Mouse (Mus musculus) layer of hippocampus, adult 2 months (tissue): ENCODE results near the gene Fbxo36. TPM values are rescaled to one million over a fixed set of nuclear protein-coding genes. Genes with fewer than 3 reads are reported as not detected.

Experiments
- DNase-seq, 2 experiments: peaks; one replicate each; pipeline ENCODE4 v3.0.0; 2022; ENCODE audit warnings: low spot score in 2 of 2
- H3K27ac ChIP-seq: fragments of 200-600 bp; 2 replicates; pipeline ENCODE4 v1.8.1; 2022
- H3K4me3 ChIP-seq: fragments of 200-600 bp; 2 replicates; pipeline ENCODE4 v1.8.1; 2022; ENCODE audit warnings: mild to moderate bottlenecking
- CTCF ChIP-seq: fragments of 200-600 bp; conservative IDR thresholded peaks from 2 replicates; pipeline ENCODE4 v1.8.1; 2022; ENCODE audit warnings: antibody characterized with exemption, mild to moderate bottlenecking, moderate library complexity
- total RNA-seq, 2 experiments: library from RNA; stranded (reverse); gene quantifications; 2 replicates each; pipeline ENCODE4 v1.2.3; 2021

The Fbxo36 gene
- total RNA-seq, 2 experiments from 2014 or later, result 2.4 to 3.1 TPM

DNA sequence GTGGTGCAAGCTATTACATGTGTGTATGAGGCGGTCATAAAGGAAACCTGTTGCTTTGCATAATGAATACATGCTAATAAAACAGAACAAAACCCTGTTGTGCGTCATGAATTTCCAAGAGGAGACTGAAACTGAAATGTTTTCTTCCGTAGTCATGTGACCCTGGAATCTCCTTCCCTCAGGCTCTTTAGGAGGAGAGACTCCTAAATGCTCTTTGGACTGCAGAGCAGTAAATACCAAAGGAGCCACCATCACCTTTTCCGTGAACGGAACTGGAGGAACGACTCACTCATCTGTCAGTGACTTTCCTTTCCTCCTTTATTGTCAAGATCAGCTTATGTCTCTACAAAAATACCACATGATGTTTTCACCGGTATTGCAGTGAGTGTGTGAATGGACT is 8.1 kb downstream of the Fbxo36 start:
- no peak for TF ChIP-seq CTCF
- H3K4me3 ChIP-seq, result no peak overlapping the region
- no peak overlapping the region for H3K27ac ChIP-seq
- DNase-seq, result no peak

DNA sequence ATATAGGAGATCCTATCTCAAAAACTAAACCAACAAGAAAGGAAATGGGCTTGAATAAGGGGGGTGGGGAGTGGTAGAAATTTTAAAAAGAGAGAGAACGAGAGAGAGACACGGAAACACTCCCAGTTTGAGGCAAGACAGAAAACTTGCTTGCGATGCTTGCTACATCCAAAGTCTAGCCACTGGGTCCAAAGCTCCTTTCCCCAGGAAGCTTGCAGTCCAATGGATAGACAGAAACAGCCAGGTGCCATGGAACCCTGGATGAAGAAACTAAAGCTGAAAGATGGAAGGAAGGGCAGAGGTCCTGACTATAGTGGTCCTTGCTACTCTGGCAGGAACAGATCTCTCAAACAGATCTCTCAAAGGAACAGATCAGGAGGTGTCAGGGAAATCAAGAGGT is 8.7 kb downstream of the Fbxo36 start:
- no peak overlapping the region for H3K4me3 ChIP-seq
- TF ChIP-seq CTCF, result no peak
- no peak for DNase-seq
- no peak overlapping the region for H3K27ac ChIP-seq

DNA sequence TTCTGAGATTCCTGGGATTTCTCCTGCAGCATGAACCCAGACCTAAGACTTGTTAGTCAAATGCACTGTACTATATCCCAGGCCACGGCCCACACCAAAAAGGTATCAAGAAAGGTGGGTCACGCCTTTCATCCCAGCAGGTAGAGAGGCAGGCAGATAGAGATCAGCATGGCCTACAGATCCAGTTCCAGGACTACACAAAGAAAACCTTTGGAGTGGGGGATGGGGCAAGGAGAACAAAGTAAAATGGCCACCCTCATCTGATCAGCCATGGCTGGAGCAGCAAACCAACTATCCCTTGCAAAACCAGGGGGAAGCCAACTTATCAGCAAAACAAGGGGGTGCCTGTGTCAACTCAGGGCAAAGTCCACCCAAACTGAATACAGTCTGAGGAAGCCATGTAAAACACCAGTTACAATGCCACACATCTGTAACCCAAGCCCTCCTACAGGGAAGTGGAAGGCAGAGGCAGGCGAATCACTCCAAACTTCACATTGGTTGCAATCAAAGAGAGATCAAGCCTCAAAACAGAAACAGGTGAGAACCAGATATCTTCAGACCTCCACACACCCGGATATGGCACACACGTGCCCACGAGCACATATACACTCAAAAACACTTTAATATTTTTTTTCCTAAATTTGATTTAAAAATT is 9.3 kb downstream of the Fbxo36 start:
- TF ChIP-seq CTCF, result no peak
- no peak for DNase-seq
- H3K27ac ChIP-seq, result no peak overlapping the region
- H3K4me3 ChIP-seq, result no peak overlapping the region

DNA sequence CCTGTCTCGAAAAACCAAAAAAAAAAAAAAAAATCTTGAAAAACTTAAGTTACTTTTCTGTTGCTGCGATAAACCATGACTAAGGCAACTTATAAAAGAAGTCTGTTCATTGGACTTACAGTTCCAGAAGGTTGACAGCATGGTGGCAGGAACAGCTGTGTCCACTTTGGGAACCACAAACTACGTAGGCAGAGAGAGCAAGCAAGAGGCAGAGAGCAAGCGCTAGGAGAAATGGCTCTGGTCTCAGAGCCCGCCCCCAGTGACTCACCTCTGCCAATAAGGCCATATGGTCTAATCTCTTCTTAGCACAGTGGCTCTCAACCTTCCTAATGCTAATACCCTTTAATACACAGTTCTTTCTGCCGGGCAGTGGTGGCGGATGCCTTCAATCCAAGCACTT is 10.2 kb downstream of the Fbxo36 start:
- DNase-seq, result no peak
- Histone ChIP-seq H3K27ac (no peak overlapping the region), H3K4me3 (no peak overlapping the region)
- no peak for TF ChIP-seq CTCF

DNA sequence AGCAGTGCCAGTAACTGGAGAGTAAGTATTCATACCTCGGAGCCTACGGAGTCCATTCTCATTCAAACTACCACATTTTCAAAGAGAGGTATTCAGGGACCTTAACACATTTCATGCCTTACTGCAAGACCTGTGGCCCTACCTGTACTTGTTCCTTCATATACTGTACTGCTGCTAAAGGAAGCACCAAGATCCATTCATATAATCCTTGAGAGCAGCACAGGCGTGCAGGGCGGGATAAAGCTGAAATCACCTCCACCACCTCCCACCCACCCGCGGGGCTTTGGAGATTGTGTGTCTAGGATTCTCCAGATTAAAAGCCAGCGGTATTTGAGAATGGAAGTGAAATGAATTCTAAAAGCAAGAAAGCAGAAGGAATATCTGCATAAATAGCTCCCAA is 10.8 kb downstream of the Fbxo36 start:
- Histone ChIP-seq H3K27ac (no peak overlapping the region), H3K4me3 (no peak overlapping the region)
- no peak for TF ChIP-seq CTCF
- DNase-seq, result no peak

DNA sequence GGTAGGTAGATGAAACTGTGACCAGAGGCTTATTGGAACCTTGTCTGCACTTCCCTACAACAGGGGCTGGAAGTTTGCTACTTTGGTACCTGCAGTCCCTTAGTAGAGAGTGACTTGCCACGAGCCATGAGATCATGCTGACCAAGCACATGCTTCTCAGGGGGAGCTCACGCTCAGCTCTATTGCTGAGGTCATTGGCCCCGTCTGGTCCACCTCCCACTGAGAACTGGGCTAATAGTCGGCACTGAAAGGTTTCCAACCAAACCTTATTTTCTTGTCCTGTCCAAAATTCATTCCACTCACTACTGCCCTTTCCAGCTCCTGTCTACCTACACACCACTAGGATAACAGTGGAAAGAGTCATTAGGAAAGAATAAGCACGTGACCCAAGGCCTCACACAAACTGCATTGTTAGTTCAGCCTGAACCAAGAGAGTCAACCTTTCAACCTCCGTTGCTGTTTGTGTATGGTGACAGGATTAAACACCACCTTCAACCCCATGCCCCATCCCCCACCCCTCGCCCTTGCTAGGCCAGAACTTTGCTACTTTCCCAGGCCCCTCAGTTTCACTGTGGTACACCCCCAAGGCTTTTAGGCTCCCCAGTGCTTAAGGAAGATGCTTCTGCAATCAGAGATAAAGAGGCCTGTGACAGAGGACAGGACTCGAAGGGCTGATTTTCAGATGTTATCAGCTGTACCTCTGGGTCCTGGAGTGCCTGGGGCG is 12.0 kb downstream of the Fbxo36 start:
- no peak for TF ChIP-seq CTCF
- DNase-seq, result no peak
- Histone ChIP-seq H3K27ac (no peak overlapping the region), H3K4me3 (no peak overlapping the region)

DNA sequence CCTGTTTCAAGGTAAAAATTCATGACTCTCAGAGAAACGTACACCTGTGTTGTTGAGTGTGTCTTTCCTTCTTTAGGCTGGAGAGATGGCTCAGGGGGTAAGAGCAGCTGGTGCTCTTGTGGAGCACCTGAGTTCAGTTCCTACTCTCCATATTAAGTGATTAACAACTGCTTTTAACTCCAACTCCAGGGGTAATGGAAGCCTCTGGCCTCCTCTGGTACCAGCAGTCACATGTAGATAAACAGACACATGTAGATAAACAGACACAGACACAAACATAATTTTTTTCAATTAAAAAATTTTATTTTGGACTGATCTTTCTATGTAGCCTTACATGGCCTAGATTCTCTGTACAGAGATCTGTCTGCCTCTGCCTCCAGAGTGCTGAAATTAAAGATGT is 14.1 kb downstream of the Fbxo36 start:
- no peak overlapping the region for H3K27ac ChIP-seq
- no peak for TF ChIP-seq CTCF
- H3K4me3 ChIP-seq, result no peak overlapping the region
- DNase-seq, result no peak

DNA sequence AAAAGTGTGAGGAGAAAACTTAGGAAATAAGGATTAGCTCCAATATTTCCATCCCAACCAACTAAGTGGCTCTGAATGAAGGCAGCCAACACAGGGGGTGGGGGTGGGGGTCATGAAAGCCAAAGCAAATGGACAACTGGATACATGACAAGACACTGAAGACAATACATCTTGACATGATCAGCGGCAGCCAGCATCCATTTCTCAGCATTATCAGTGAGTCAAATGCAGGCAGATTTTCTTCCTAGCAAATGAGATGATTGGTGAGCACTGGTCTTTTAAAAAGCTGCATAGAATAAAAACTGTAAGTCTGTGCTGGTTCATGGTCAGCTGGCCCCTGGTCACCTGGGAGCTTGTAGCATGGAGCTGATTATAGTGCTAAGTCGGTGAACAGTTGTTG is 15.3 kb downstream of the Fbxo36 start:
- Histone ChIP-seq H3K27ac (peak overlapping the region; percentile 39; the same call in 1 of the 2 replicates), H3K4me3 (no peak overlapping the region)
- no peak for TF ChIP-seq CTCF
- DNase-seq, result no peak

DNA sequence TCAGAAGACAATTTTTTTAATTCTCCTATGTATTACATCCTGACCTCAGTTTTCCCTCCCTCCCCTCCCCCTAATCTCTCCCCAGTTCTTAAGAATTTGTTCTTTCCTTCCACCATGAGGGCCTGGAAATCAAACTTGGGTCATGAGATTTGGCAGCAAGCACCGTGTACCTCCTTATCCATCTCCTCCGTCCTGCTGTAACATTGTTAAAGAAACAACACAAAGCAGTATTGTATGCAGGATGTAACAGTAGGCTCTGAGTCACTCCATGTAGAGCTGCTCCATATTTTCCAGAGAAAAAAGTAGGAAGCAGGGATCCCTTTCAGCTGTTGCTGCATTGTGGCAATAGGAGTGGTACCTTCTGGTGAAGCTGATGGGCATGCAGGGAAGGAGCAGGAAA is 16.1 kb downstream of the Fbxo36 start:
- no peak for DNase-seq
- H3K27ac ChIP-seq, result peak overlapping the region; percentile 39; the same call in 1 of the 2 replicates
- H3K4me3 ChIP-seq, result no peak overlapping the region
- no peak for TF ChIP-seq CTCF

DNA sequence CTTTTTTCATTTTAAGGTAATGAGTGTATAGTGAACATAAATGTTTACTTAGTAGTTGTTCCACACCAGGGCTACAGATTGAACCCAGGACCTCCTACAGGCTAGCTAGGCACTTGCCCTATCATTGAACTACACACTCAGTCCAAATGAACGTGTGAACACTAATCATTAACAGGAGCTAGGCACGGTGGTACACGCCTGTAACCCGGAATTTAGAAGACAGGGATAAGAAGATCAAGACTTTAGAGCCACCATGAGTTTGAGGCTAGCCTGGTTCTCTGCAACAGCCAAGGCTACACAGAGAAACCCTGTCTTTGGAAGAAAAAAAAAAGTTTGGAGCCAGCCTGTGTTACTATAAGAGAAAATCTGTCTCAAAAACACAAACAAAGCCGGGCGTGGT is 20.0 kb downstream of the Fbxo36 start:
- DNase-seq, result no peak

DNA sequence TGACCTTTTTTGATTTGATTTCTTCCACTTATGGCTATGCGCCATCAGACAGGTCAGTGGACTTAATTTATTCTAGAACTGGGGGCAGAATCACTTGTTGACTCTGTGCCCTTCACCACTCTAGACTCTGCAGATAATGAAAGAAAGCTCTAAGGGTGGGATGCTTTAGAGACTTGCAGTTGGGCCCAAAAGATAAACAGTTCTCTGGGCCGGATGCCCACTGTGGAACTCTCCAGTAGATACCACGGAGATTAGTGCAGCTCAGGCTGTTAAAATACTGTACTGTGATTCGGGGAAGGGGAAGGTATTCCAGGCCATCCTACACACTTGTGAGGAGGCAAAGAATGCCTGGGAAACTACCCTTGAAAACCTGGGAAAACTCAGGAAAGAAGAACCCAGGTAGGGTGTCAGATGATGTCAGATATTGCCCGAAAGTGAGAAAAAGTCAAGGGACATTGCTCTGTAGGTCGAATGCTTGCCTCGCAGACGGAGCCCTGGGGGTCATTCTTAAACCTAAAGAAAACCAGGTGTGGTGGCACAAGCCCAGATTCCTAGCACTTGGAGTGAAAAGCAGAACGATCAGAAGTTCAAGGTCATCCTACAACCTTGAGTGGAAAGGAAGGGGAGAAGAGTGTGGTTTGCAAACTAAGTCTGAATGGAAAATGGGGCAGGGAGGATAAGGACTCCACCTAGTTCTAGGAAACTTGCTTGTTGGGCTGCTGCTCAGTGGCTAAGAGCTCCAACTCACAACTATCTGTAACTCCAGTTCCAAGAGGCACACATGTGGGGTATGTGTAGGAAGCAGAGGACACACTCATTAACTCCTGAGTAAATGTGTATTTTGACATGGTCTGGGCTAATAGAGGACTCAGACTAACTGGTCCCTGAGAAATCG is 21.0 kb downstream of the Fbxo36 start:
- no peak for TF ChIP-seq CTCF

More for the DNA sequence above, 20.0 kb downstream of the Fbxo36 start:
- no peak overlapping the region for H3K4me3 ChIP-seq
- TF ChIP-seq CTCF, result no peak
- H3K27ac ChIP-seq, result no peak overlapping the region

DNA sequence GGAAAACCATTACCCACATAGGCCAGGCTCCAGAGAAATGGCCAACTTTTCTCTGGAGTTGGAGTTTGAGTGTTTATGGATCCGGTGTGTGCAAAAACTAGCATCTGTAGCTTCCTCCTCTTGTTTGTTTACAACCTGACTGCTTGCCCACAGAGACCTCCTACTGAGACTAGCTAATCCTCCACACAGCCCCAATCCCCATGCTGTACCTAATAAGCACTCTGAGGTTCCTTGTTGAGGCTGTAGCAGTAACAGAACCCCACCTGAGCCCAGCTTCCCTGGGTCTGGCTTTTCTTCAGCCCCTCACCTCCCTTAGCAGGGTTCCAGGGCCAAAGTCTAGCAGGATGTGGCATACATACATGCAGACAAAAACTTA is 21.6 kb downstream of the Fbxo36 start:
- no peak overlapping the region for H3K27ac ChIP-seq
- no peak overlapping the region for H3K4me3 ChIP-seq
- DNase-seq, result no peak
- TF ChIP-seq CTCF, result no peak

More for the DNA sequence above, 21.0 kb downstream of the Fbxo36 start:
- DNase-seq, result no peak
- no peak overlapping the region for H3K4me3 ChIP-seq
- no peak overlapping the region for H3K27ac ChIP-seq

DNA sequence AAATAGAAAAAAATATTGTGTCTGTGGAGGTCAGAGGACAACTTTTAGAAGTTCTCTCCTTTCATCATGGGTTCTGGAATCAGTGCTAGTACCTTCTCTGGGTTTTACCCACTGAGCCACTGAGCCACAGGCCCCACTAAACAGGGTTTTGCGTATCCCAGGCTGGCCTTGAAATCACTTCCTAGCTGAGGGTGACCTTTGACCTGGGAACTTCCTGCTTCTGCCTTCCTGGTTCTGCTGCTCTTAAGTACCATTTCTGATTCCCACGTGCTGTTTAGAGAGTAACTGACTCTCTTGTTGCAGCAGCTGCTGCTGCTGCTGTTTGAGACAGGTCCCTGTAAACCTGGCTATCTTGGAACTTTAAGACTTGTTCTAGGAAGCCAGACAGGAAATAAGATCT is 25.0 kb downstream of the Fbxo36 start:
- Histone ChIP-seq H3K4me3 (no peak overlapping the region), H3K27ac (no peak overlapping the region)
- DNase-seq, result no peak
- TF ChIP-seq CTCF, result no peak
